Mouse (Mus musculus) megakaryocyte, embryonic 14.5 days (primary cell): Measurements from ENCODE around the gene Tll2.

Experiments
- FLI1 ChIP-seq: IDR thresholded peaks from 2 replicates; pipeline ENCODE4 v1.6.1; 2012; ENCODE audit warnings: low read length, inconsistent platforms, mixed read lengths
- GATA1 ChIP-seq: IDR thresholded peaks from 3 replicates; pipeline ENCODE4 v1.6.1; 2012; ENCODE audit warnings: mixed read lengths, low read length, inconsistent platforms, borderline replicate concordance

- no peak for TF ChIP-seq GATA1
- no peak for TF ChIP-seq FLI1
Observed at GRCm38 (mm10) chr19:41097038-41097437, 109.6 kb downstream of the Tll2 start.
